Mouse (Mus musculus) left cerebral cortex, postnatal 36 days (tissue): ENCODE data around the gene Umps. TPM values are rescaled to one million over a fixed set of nuclear protein-coding genes. Genes with fewer than 3 reads are reported as not detected.

Experiments used
- DNase-seq, 2 experiments: peaks; one replicate each; pipeline ENCODE4 v3.0.0; 2021 to 2022; ENCODE audit warnings: low spot score in 2 of 2, mixed read lengths in 1 of 2
- intact Hi-C: fragments of 180-260 bp; cut with DNase I; formaldehyde crosslinking; loops from one replicate; pipeline ENCODE4 v1.15.1; 2025
- total RNA-seq, 2 experiments: library from RNA; stranded (reverse); gene quantifications; 2 replicates each; pipeline ENCODE4 v1.2.3; 2021

Umps gene
- total RNA-seq, 2 experiments from 2014 or later: 12.2 to 15.1 TPM

DNA sequence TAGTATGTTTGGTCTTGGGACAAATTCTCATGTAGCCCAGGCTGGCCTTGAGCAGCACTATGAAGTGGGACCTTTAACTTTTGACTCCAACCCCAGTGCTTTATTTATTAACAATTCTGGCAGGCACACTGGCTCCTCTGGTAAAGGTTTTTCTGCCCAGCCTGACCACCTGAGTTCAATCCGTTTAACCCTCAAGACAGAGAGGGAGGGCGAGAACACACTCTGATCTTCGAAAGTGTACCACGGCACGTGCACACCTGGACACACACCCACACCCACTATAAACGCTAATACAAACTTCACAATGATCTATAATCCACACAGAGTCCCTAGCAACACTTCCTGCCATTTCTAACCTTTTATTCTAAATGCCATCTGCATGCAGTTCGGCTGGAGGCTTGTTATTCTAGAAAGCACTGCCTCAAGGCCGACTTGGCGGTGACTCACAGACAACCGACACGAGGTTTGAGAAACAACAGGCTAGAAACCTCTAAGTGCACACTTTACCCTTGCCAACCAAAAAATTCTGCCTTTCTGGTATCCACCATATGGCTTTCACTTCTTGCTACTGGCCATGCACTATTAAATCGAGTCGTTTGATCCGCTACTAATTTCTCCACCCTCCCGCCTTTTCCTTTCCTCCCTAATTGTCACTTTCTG is 830 bp downstream of the Umps start:
- intact Hi-C loops: no loop called here
- no peak for DNase-seq

DNA sequence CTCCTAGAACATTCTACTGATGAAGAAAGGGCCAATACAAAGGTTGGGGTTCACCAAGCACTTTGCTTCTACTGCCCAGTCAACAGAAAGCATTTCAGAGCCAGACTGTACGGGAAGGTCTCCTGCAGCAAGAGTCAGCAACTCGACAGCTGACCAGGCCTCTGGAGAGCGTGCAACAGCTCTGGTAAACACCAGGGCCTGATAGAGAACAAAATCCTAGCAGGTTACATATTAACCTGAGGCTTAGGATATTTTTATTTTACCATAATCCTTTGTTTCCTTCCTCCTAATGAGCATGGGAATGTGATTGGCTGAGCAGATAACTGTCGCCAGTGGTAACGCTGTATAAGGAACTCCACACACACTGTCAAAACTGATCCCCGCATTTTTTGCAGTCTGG is 3.3 kb downstream of the Umps start:
- DNase-seq: no peak
- intact Hi-C loops: no loop called here

DNA sequence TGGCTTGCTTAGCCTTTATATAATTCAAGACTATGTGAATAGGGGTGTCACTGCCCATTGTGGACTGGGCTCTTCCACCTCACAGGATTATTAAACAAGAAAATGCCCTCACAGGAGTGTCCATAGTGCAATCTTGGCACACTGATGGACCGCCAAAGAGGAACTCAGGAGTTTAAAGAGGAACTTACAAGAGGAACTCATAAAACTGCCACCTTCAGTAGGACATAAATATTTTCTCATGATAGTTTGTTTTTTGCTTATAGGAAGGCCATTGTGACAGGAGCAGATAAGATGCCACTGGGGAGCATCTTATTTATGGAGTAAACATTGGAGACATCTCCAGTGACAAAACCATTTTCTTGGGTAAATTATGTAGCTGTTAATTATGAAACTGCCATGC is 12.0 kb downstream of the Umps start:
- no peak for DNase-seq
- intact Hi-C loops: no loop called here

DNA sequence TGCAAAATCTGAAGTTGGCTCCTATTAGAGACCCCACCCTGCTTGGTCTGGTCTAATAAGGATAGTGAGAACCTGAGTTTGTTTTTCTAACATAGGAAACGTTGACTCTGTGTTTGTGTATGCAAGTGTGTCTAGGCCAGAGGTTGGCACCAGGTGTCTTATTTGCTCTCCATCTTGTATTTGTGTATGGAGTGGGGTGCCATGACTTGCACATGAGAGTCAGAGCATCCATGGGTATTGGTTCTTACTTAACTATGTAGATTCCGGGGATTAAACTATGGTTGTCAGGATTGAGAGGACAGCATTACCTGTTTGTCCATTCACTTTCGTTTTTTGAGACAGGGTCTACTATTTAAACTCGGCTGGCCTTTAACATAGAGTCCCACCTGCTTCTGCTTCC is 13.8 kb downstream of the Umps start:
- intact Hi-C loops: no loop called here
- no peak for DNase-seq

- intact Hi-C loops: loop anchor here (1.0 kb wide), 1 partner anchor 130 kb away; no protein-coding TSS in a partner anchor
- peak; percentile 63 to 77 for DNase-seq
Measured at GRCm38 (mm10) chr16:33950830-33951229, 16.0 kb downstream of the Umps start.

DNA sequence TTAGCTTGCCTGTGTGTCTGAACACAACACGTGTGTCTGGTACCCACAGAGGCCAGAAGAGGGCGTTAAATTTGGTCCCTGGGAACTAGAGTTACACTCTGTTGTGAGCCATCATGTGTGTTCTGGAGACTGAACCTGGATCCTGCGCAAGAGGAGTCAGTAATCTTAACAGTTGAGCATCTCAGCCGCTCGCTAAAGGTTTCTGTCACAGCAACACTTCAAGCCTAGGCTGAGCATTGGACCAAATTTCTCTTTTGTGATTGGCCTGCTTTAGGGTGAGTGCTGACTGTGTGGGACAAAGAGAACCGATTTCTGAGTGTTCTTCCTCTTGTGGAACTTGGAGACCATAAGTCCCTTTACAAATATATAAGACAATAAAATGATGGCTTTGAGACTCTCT is 16.5 kb downstream of the Umps start:
- DNase-seq: no peak
- intact Hi-C loops: no loop called here

GRCm38 (mm10) chr16:33947664-33948571 is 18.9 kb downstream of the Umps start:
- DNase-seq: no peak
- intact Hi-C loops: no loop called here

DNA sequence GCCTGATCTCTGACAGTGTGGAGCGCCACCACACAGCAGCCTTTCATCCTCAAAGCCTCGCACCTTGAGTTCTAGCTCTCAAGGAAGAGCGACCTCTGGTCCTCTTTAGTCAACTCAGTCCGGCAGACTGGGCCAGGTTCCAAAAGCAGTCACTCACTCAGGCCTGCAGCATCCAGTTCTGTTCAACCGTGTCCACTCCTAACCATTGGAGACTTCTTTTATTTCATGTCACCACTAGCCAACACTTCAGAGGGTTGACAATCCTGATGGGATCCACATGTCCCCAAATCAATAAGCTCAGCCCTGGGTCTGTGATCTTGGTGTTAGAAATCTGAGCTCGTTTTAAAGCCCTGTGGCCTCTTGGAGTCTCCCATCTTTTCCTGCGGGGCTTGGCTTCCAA is 20.8 kb downstream of the Umps start:
- intact Hi-C loops: no loop called here

GRCm38 (mm10) chr16:33944772-33945171 is 22.1 kb downstream of the Umps start:
- DNase-seq: no peak
- intact Hi-C loops: no loop called here

More for the DNA sequence above, 20.8 kb downstream of the Umps start:
- no peak for DNase-seq

- intact Hi-C loops: no loop called here
- no peak for DNase-seq
Measured at GRCm38 (mm10) chr16:33944126-33944525, 22.7 kb downstream of the Umps start.

- DNase-seq: no peak
- intact Hi-C loops: no loop called here
Measured at GRCm38 (mm10) chr16:33943388-33943787, 23.4 kb downstream of the Umps start.

GRCm38 (mm10) chr16:33942341-33942740 is 24.5 kb downstream of the Umps start:
- intact Hi-C loops: no loop called here
- DNase-seq: no peak

DNA sequence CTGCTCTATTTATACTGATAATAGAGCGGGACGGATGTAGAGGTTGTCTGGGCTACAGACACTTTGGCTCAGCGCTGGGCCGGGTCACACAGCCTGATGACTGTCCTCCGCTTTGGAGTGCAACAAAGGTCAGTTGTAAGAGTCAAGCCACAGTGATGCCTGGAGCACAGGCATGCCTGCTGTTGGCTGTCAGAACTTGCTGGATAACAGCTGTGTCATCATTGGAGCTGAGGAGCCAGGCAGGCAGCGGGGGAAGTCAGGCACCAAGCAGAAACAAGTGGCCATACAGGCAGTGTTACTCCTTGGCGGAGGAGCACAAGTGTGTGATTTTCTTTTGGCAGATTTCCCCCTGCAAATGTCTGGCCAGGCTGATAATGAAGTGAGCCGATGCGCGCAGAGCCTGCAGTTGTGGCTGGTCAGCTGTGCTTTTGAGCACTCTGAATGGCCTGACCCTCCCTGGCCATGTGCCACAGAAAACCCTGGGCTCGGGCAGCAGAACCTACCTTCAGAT is 25.5 kb downstream of the Umps start:
- intact Hi-C loops: no loop called here
- peak in 1 of 2 experiments; percentile 23 for DNase-seq

DNA sequence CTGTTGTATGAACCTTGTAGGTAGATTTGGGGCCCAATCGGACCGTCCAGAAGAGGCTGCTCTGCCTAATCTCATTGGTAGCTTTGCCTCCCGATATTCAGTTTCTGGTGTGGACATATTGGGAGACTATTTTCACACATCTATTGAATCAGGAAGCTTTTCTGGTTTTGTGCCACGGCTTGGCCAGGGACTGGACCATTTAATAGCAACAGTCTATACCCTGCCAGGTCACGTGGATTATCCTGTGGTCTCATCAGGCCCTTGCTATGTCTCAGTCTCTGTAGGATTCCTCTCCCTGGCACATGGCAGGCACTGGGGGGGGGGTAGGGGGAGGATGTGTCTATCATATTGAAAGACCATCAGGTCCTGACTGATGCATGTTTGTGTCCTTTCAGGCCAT is 26.7 kb downstream of the Umps start:
- intact Hi-C loops: no loop called here
- no peak for DNase-seq

- no peak for DNase-seq
- intact Hi-C loops: no loop called here
Measured at GRCm38 (mm10) chr16:33939636-33940035, 27.2 kb downstream of the Umps start.

- no peak for DNase-seq
- intact Hi-C loops: no loop called here
Measured at GRCm38 (mm10) chr16:33939133-33939531, 27.7 kb downstream of the Umps start.

- intact Hi-C loops: no loop called here
- DNase-seq: no peak
Measured at GRCm38 (mm10) chr16:33938311-33939132, 28.3 kb downstream of the Umps start.

- intact Hi-C loops: no loop called here
- peak; percentile 34 to 36 for DNase-seq
Measured at GRCm38 (mm10) chr16:33937567-33937966, 29.3 kb downstream of the Umps start.

- intact Hi-C loops: no loop called here
- DNase-seq: no peak
Measured at GRCm38 (mm10) chr16:33936885-33937284, 30.0 kb downstream of the Umps start.

GRCm38 (mm10) chr16:33935407-33935785 is 31.4 kb downstream of the Umps start:
- intact Hi-C loops: no loop called here
- DNase-seq: no peak
